Mouse (Mus musculus) central nervous system, embryonic 11.5 days (tissue): ENCODE measurements around the gene Lrrtm4. TPM values are rescaled to one million over a fixed set of nuclear protein-coding genes. Genes with fewer than 3 reads are reported as not detected.

ENCODE experiments used
- polyA plus RNA-seq: library from polyadenylated mRNA; depleted of rRNA; stranded (reverse); fragments of >200 nt; gene quantifications from 2 replicates; pipeline ENCODE4 v1.2.3, GENCODE M21; 2012; rRNA removed

The Lrrtm4 gene
- polyA plus RNA-seq: 1.4 and 2.3 TPM in 2 replicates

GRCm38 (mm10) chr6:80018765-80019164 is at the start of gene Lrrtm4:
Lrrtm4 (plus strand) TSS chr6:80018877.

Other genes with a start within 250 kb of the Lrrtm4 start
- not detected in 2 replicates for gene Gm20594, start 201.0 kb upstream of the Lrrtm4 start, polyA plus RNA-seq